Mouse (Mus musculus): ENCODE results near the gene Elmo1. TPM values are rescaled to one million over a fixed set of nuclear protein-coding genes. Genes with fewer than 3 reads are reported as not detected.

Elmo1 gene
- polyA plus RNA-seq, 1 experiment from 2014 or later = 43.2 TPM

GRCm38 (mm10) chr13:20370036-20370802, 279.8 kb downstream of the Elmo1 start:
- H3K27ac ChIP-seq (ENCODE audit: low read length) = peak overlapping the region; percentile 76
- H3K4me3 ChIP-seq (ENCODE audit: low read depth, low read length) = no peak overlapping the region
- peak; percentile 91 for ATAC-seq
- WGBS = 60% methylated on average over 5 of the region's 5 CpGs
- H3K27me3 ChIP-seq (ENCODE audit: control insufficient read depth, insufficient read depth, low read depth, low read length) = no peaks in the 10 kb centered on the region
- peaks cover 8% of the 10 kb centered on the region; the same call in 1 of the 2 replicates for H3K4me1 ChIP-seq (ENCODE audit: control insufficient read depth, insufficient read depth, low read length)
- no peak overlapping the region for H3K9ac ChIP-seq (ENCODE audit: low read depth, low read length)
- no peaks in the 10 kb centered on the region for H3K36me3 ChIP-seq (ENCODE audit: control insufficient read depth, insufficient read depth, low read length)
- H3K9me3 ChIP-seq (replicated peaks; ENCODE audit: control insufficient read depth, low read length, poor library complexity, severe bottlenecking) = no peaks in the 10 kb centered on the region
- no peak overlapping the region for H3K4me2 ChIP-seq (ENCODE audit: low read length)

- H3K4me3 ChIP-seq (ENCODE audit: low read depth, low read length) = no peak overlapping the region
- H3K4me1 ChIP-seq (ENCODE audit: control insufficient read depth, insufficient read depth, low read length) = peaks cover 8% of the 10 kb centered on the region; the same call in 1 of the 2 replicates
- H3K36me3 ChIP-seq (ENCODE audit: control insufficient read depth, insufficient read depth, low read length) = no peaks in the 10 kb centered on the region
- 85% methylated on average over 6 of the region's 6 CpGs for WGBS
- no peaks in the 10 kb centered on the region for H3K9me3 ChIP-seq (replicated peaks; ENCODE audit: control insufficient read depth, low read length, poor library complexity, severe bottlenecking)
- no peaks in the 10 kb centered on the region for H3K27me3 ChIP-seq (ENCODE audit: control insufficient read depth, insufficient read depth, low read depth, low read length)
- H3K9ac ChIP-seq (ENCODE audit: low read depth, low read length) = no peak overlapping the region
- no peak overlapping the region for H3K27ac ChIP-seq (ENCODE audit: low read length)
- ATAC-seq = no peak
- H3K4me2 ChIP-seq (ENCODE audit: low read length) = no peak overlapping the region
These were observed 281.1 kb downstream of the Elmo1 start for GRCm38 (mm10) chr13:20371501-20371900.

- Histone ChIP-seq H3K27me3 (ENCODE audit: control insufficient read depth, insufficient read depth, low read depth, low read length) (no peaks in the 10 kb centered on the region), H3K4me2 (ENCODE audit: low read length) (no peak overlapping the region), H3K9ac (ENCODE audit: low read depth, low read length) (no peak overlapping the region), H3K36me3 (ENCODE audit: control insufficient read depth, insufficient read depth, low read length) (no peaks in the 10 kb centered on the region), H3K9me3 (replicated peaks; ENCODE audit: control insufficient read depth, low read length, poor library complexity, severe bottlenecking) (no peaks in the 10 kb centered on the region), H3K4me1 (ENCODE audit: control insufficient read depth, insufficient read depth, low read length) (peaks cover 8% of the 10 kb centered on the region; the same call in 1 of the 2 replicates), H3K4me3 (ENCODE audit: low read depth, low read length) (no peak overlapping the region), H3K27ac (ENCODE audit: low read length) (no peak overlapping the region)
- ATAC-seq = no peak
- WGBS = 83% methylated on average over 4 of the region's 4 CpGs
These were observed 281.9 kb downstream of the Elmo1 start for GRCm38 (mm10) chr13:20372335-20372734.

GRCm38 (mm10) chr13:20378869-20379268, 288.5 kb downstream of the Elmo1 start:
- ATAC-seq = no peak
- no peak overlapping the region for H3K4me3 ChIP-seq (ENCODE audit: low read depth, low read length)
- no peak overlapping the region for H3K27ac ChIP-seq (ENCODE audit: low read length)
- no peak overlapping the region for H3K4me2 ChIP-seq (ENCODE audit: low read length)
- H3K27me3 ChIP-seq (ENCODE audit: control insufficient read depth, insufficient read depth, low read depth, low read length) = no peaks in the 10 kb centered on the region
- 88% methylated on average over 8 of the region's 8 CpGs for WGBS
- H3K9ac ChIP-seq (ENCODE audit: low read depth, low read length) = no peak overlapping the region
- H3K9me3 ChIP-seq (replicated peaks; ENCODE audit: control insufficient read depth, low read length, poor library complexity, severe bottlenecking) = no peaks in the 10 kb centered on the region
- H3K36me3 ChIP-seq (ENCODE audit: control insufficient read depth, insufficient read depth, low read length) = no peaks in the 10 kb centered on the region
- H3K4me1 ChIP-seq (ENCODE audit: control insufficient read depth, insufficient read depth, low read length) = no peaks in the 10 kb centered on the region

GRCm38 (mm10) chr13:20383875-20384274, 293.5 kb downstream of the Elmo1 start:
- no peaks in the 10 kb centered on the region for H3K9me3 ChIP-seq (replicated peaks; ENCODE audit: control insufficient read depth, low read length, poor library complexity, severe bottlenecking)
- no peaks in the 10 kb centered on the region for H3K4me1 ChIP-seq (ENCODE audit: control insufficient read depth, insufficient read depth, low read length)
- ATAC-seq = no peak
- H3K27me3 ChIP-seq (ENCODE audit: control insufficient read depth, insufficient read depth, low read depth, low read length) = no peaks in the 10 kb centered on the region
- H3K4me3 ChIP-seq (ENCODE audit: low read depth, low read length) = no peak overlapping the region
- 97% methylated on average over 1 of the region's 1 CpGs for WGBS
- no peak overlapping the region for H3K27ac ChIP-seq (ENCODE audit: low read length)
- H3K4me2 ChIP-seq (ENCODE audit: low read length) = no peak overlapping the region
- no peak overlapping the region for H3K9ac ChIP-seq (ENCODE audit: low read depth, low read length)
- H3K36me3 ChIP-seq (ENCODE audit: control insufficient read depth, insufficient read depth, low read length) = no peaks in the 10 kb centered on the region

GRCm38 (mm10) chr13:20384846-20385245, 294.4 kb downstream of the Elmo1 start:
- H3K36me3 ChIP-seq (ENCODE audit: control insufficient read depth, insufficient read depth, low read length) = no peaks in the 10 kb centered on the region
- no peaks in the 10 kb centered on the region for H3K27me3 ChIP-seq (ENCODE audit: control insufficient read depth, insufficient read depth, low read depth, low read length)
- H3K9me3 ChIP-seq (replicated peaks; ENCODE audit: control insufficient read depth, low read length, poor library complexity, severe bottlenecking) = no peaks in the 10 kb centered on the region
- H3K4me3 ChIP-seq (ENCODE audit: low read depth, low read length) = no peak overlapping the region
- ATAC-seq = no peak
- no peaks in the 10 kb centered on the region for H3K4me1 ChIP-seq (ENCODE audit: control insufficient read depth, insufficient read depth, low read length)
- no peak overlapping the region for H3K4me2 ChIP-seq (ENCODE audit: low read length)
- no peak overlapping the region for H3K9ac ChIP-seq (ENCODE audit: low read depth, low read length)
- H3K27ac ChIP-seq (ENCODE audit: low read length) = no peak overlapping the region
- WGBS = 87% methylated on average over 2 of the region's 2 CpGs

GRCm38 (mm10) chr13:20385423-20385822, 295.0 kb downstream of the Elmo1 start:
- no peak overlapping the region for H3K4me3 ChIP-seq (ENCODE audit: low read depth, low read length)
- no peak overlapping the region for H3K27ac ChIP-seq (ENCODE audit: low read length)
- WGBS = 74% methylated on average over 2 of the region's 2 CpGs
- no peaks in the 10 kb centered on the region for H3K4me1 ChIP-seq (ENCODE audit: control insufficient read depth, insufficient read depth, low read length)
- H3K36me3 ChIP-seq (ENCODE audit: control insufficient read depth, insufficient read depth, low read length) = no peaks in the 10 kb centered on the region
- no peak for ATAC-seq
- H3K4me2 ChIP-seq (ENCODE audit: low read length) = no peak overlapping the region
- H3K9ac ChIP-seq (ENCODE audit: low read depth, low read length) = no peak overlapping the region
- no peaks in the 10 kb centered on the region for H3K9me3 ChIP-seq (replicated peaks; ENCODE audit: control insufficient read depth, low read length, poor library complexity, severe bottlenecking)
- no peaks in the 10 kb centered on the region for H3K27me3 ChIP-seq (ENCODE audit: control insufficient read depth, insufficient read depth, low read depth, low read length)

GRCm38 (mm10) chr13:20386462-20387141, 296.2 kb downstream of the Elmo1 start:
- no peak overlapping the region for H3K27ac ChIP-seq (ENCODE audit: low read length)
- no peak for ATAC-seq
- WGBS = 76% methylated on average over 4 of the region's 4 CpGs

More at GRCm38 (mm10) chr13:20386462-20387141, 296.2 kb downstream of the Elmo1 start:
- Histone ChIP-seq H3K36me3 (ENCODE audit: control insufficient read depth, insufficient read depth, low read length) (no peaks in the 10 kb centered on the region), H3K4me3 (ENCODE audit: low read depth, low read length) (no peak overlapping the region), H3K4me2 (ENCODE audit: low read length) (no peak overlapping the region), H3K9ac (ENCODE audit: low read depth, low read length) (no peak overlapping the region), H3K9me3 (replicated peaks; ENCODE audit: control insufficient read depth, low read length, poor library complexity, severe bottlenecking) (no peaks in the 10 kb centered on the region), H3K27me3 (ENCODE audit: control insufficient read depth, insufficient read depth, low read depth, low read length) (no peaks in the 10 kb centered on the region), H3K4me1 (ENCODE audit: control insufficient read depth, insufficient read depth, low read length) (no peaks in the 10 kb centered on the region)

Data from midbrain, embryonic 16.5 days (tissue).